Mouse (Mus musculus): Measurements from ENCODE around the gene C1galt1. TPM values are rescaled to one million over a fixed set of nuclear protein-coding genes. Genes with fewer than 3 reads are reported as not detected.

The C1galt1 gene
- polyA plus RNA-seq, 1 experiment from 2014 or later, result 5.9 TPM

DNA sequence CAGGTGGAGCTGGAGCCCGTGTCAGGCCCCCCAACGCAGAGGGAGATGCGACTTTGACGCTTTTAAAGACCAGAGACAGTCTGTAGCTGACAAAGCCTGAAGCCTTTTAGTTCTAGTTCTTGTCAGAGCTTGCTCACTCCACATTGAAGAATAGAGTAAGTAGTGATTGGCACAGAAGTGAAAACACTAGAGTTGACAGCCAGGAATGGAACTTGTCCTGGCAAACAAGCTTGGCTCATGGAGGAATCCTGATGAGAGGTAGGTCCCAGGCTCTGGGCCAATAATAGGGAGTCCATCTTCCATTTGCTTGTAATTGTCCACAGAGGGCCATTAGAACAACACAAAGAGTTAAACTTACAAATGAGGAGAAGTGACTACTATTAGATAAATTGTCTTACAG is 18.7 kb downstream of the C1galt1 start:
- Histone ChIP-seq H3K4me1 (peaks cover 10% of the 10 kb centered on the region), H3K9me3 (replicated peaks) (no peaks in the 10 kb centered on the region), H3K36me3 (peaks cover 48% of the 10 kb centered on the region), H3K4me2 (no peak overlapping the region), H3K27ac (no peak overlapping the region), H3K9ac (no peak overlapping the region), H3K4me3 (no peak overlapping the region), H3K27me3 (replicated peaks) (no peaks in the 10 kb centered on the region)
- WGBS (ENCODE audit: insufficient replicate concordance), result 81% methylated on average over 4 of the region's 4 CpGs
- ATAC-seq, result no peak

DNA sequence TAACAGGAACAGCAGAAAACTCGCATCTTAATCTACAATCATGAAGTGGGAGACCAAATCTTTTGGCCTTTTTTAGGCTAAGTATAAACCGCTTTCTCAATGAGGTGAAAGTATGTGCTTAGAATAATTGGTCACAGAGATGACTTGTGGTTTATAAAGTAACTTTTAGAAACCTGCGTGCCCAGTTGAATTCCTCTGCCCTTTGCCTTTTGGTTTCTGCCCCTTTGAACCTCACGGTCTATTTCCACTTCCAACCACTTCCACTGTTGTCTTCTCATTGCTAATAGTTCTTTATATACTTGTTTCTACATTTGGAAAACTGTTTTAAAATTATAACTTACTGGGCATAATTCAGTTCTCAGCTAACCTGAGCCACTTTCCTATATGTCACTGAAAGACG is 32.2 kb downstream of the C1galt1 start:
- H3K4me2 ChIP-seq, result no peak overlapping the region
- H3K36me3 ChIP-seq, result peaks cover 17% of the 10 kb centered on the region
- no peaks in the 10 kb centered on the region for H3K4me1 ChIP-seq
- H3K9me3 ChIP-seq (replicated peaks), result no peaks in the 10 kb centered on the region
- no peak overlapping the region for H3K27ac ChIP-seq
- no peaks in the 10 kb centered on the region for H3K27me3 ChIP-seq (replicated peaks)
- 81% methylated on average over 5 of the region's 5 CpGs for WGBS (ENCODE audit: insufficient replicate concordance)
- ATAC-seq, result no peak
- H3K9ac ChIP-seq, result no peak overlapping the region
- no peak overlapping the region for H3K4me3 ChIP-seq

DNA sequence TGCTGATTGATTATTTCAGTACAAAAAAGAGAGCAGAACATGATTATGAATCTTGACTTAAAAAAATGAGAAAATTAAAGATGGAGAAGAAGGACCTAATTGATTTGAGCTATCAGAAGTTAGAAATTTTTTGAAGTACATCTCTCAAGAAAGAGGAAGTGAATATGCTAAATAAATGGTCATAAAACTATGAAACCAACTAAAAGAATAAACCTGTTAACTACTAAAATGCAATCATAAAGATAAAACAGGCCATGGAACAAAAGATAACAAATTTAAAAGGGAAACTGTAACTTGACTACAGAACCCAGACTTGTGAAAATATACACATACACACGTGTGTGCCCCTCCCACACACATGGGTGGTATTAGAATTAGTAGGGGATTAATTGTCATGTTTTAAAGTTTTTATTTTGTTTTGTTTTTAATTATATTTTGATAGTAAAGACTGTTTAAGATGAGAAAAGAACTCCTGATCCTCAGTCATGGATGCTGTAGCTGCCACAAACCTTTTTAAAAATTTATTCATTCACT is 37.0 kb downstream of the C1galt1 start:
- Histone ChIP-seq H3K9ac (no peak overlapping the region), H3K4me3 (no peak overlapping the region), H3K9me3 (replicated peaks) (no peaks in the 10 kb centered on the region), H3K4me1 (no peaks in the 10 kb centered on the region), H3K4me2 (no peak overlapping the region), H3K36me3 (no peaks in the 10 kb centered on the region), H3K27me3 (replicated peaks) (no peaks in the 10 kb centered on the region), H3K27ac (no peak overlapping the region)
- 52% methylated on average over 1 of the region's 1 CpGs for WGBS (ENCODE audit: insufficient replicate concordance)
- no peak for ATAC-seq

DNA sequence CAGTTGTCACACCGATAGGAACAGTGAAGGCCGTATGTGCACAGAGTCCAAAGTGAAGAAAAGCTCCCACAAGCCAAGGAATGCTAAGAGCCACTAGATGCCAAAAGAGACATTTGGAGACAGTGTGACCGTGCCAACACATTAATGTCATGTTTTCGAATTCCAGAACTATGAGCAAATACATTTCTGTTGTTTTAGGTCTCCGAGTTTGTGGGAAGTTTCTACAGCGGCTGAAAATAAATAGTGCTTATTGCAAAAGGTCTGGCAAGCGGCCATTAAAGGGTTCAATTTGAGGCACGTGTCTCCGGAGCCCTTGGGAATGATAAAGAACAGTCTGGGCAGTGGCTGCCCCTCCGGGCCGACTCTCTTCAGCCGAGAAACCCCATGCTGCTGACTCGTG is 37.9 kb downstream of the C1galt1 start:
- 76% methylated on average over 13 of the region's 13 CpGs for WGBS (ENCODE audit: insufficient replicate concordance)
- no peaks in the 10 kb centered on the region for H3K36me3 ChIP-seq
- H3K4me3 ChIP-seq, result no peak overlapping the region
- no peak overlapping the region for H3K4me2 ChIP-seq
- H3K9ac ChIP-seq, result no peak overlapping the region
- no peaks in the 10 kb centered on the region for H3K9me3 ChIP-seq (replicated peaks)
- no peaks in the 10 kb centered on the region for H3K27me3 ChIP-seq (replicated peaks)
- H3K27ac ChIP-seq, result no peak overlapping the region
- H3K4me1 ChIP-seq, result no peaks in the 10 kb centered on the region
- no peak for ATAC-seq

DNA sequence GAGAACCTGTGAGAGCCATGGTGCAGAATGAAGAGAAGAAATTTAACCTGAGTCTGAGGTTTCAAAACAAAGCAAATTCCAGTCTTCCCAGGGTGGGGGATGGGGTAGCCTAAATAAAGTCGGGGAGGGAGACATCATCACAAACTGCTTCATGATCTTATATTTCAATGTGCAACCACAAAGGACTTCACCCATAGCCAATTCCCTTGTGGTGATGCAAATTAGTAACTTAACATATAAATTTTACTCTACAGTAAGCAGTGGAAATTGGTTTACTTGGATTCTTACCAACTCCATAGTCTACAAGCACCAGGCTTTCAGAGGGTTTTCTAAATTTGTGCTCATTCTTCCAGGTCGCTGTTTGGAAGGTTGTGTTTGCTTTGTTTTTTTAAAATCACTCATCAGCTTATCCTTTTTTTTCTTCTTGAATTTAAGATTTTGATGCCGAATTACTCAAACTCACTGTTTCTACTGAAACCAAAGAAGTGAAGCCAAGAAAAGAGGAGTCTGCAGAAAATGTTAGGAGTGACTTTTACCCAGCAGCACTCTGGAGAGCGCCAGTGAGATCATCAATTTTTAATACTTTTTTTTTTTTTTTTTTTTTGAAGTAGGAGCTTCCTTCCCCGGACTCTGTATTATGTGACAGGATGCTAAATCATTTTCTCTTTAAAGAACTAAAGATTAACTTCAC is 41.5 kb downstream of the C1galt1 start:
- Histone ChIP-seq H3K27ac (no peak overlapping the region), H3K36me3 (no peaks in the 10 kb centered on the region), H3K4me1 (no peaks in the 10 kb centered on the region), H3K9ac (no peak overlapping the region), H3K4me3 (no peak overlapping the region), H3K4me2 (no peak overlapping the region), H3K9me3 (replicated peaks) (no peaks in the 10 kb centered on the region), H3K27me3 (replicated peaks) (no peaks in the 10 kb centered on the region)
- no peak for ATAC-seq
- 59% methylated on average over 5 of the region's 5 CpGs for WGBS (ENCODE audit: insufficient replicate concordance)

DNA sequence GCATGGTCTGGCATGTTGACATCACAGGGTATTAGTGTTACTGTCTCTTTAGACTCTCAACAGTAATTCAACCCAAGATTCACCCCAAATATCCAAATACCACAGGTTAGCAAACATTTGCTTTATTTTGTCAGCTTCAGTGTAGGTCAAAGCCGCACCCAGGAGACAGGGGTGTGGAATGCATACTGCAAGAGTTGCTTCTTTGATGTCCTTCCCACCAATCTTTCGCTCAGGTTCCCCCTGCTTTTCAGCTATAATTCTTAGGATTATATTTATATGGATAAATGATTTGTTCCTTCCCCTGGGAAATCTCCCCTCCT is 42.0 kb downstream of the C1galt1 start:
- Histone ChIP-seq H3K36me3 (no peaks in the 10 kb centered on the region), H3K4me3 (no peak overlapping the region), H3K4me1 (no peaks in the 10 kb centered on the region), H3K27me3 (replicated peaks) (no peaks in the 10 kb centered on the region), H3K9ac (no peak overlapping the region), H3K4me2 (no peak overlapping the region), H3K9me3 (replicated peaks) (no peaks in the 10 kb centered on the region), H3K27ac (no peak overlapping the region)
- no peak for ATAC-seq
- WGBS (ENCODE audit: insufficient replicate concordance), result 68% methylated on average over 2 of the region's 2 CpGs

DNA sequence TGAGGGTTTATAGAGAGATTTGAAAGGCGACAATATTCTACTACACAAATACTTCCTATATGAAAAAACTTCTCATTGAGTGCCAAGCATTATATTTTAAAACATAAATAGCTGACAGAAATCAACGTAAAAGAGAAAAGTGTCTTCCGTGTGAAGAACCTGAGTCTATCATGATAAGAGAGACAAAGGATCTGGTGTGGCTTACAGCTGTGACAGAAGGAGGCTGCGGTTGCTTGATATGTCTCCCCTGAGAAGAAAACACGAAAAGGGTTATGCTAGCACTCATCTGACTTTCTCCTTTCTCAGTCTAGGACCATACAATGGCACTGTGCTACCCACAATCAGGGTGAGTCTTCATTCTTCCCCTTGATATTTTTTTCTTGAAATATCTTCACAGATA is 51.7 kb downstream of the C1galt1 start:
- Histone ChIP-seq H3K9ac (no peak overlapping the region), H3K4me3 (no peak overlapping the region), H3K9me3 (replicated peaks) (no peaks in the 10 kb centered on the region), H3K27me3 (replicated peaks) (no peaks in the 10 kb centered on the region), H3K4me2 (no peak overlapping the region), H3K27ac (no peak overlapping the region), H3K36me3 (no peaks in the 10 kb centered on the region), H3K4me1 (no peaks in the 10 kb centered on the region)
- no peak for ATAC-seq
- WGBS (ENCODE audit: insufficient replicate concordance), result 47% methylated on average over 5 of the region's 5 CpGs

DNA sequence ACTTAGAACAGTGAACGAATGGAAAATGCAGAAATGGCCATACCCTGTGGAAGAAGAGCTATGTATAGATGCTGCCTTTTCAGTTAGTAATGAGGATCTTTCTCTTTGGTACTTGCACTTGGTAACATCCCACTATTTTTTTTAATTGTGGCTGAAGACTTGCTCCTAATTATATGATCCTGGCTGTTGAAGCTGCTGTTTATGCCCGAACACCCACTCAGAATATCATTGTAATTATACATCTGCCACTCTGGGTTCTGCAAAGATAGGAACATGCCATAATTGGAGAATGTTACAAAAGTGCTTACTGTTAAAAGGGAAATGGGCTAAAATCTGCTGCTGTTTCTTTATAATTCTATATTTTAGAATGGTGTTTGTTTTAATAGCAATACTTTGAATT is 67.4 kb downstream of the C1galt1 start:
- no peaks in the 10 kb centered on the region for H3K4me1 ChIP-seq
- H3K4me2 ChIP-seq, result no peak overlapping the region
- WGBS (ENCODE audit: insufficient replicate concordance), result 48% methylated on average over 2 of the region's 2 CpGs
- no peaks in the 10 kb centered on the region for H3K9me3 ChIP-seq (replicated peaks)
- ATAC-seq, result no peak
- H3K27me3 ChIP-seq (replicated peaks), result no peaks in the 10 kb centered on the region
- H3K9ac ChIP-seq, result no peak overlapping the region
- H3K36me3 ChIP-seq, result no peaks in the 10 kb centered on the region
- H3K4me3 ChIP-seq, result no peak overlapping the region
- no peak overlapping the region for H3K27ac ChIP-seq

Other genes with a start within 250 kb of the C1galt1 start
- 428 and 436 TPM in 2 replicates for gene Asns, start 151.6 kb upstream of the C1galt1 start, polyA plus RNA-seq (2016; fragmentation: Nextera tagmentation; extraction: Ambion mirVana)

Data from liver, embryonic 12.5 days (tissue).